Comparison of ENCODE assay signal across 25 mouse cellular contexts in genomic region chr7:35663790-35664376, GRCm38 (mm10). TPM values are rescaled to one million over a fixed set of nuclear protein-coding genes. Genes with fewer than 3 reads are reported as not detected.
DNase-seq lines count a peak whose midpoint lies in the region; ATAC-seq and TF ChIP-seq lines count a peak whose summit lies in the region.
"Had no signal": no experiment of that assay in that cellular context is flagged by ENCODE, and none has a peak within 500 bp of the region (broad histone marks: within the 10 kb centered on the region; RNA-seq: fewer than 3 reads in every experiment).

No protein-coding gene starts in this region.

- H3K9me3 ChIP-seq in forebrain, embryonic 10.5 days = peaks cover 14% of the 10 kb centered on the region; the same call in 1 of the 2 replicates
- H3K9me3 ChIP-seq in forebrain, postnatal 0 days (ENCODE audit: low read length) = no peaks in the 10 kb centered on the region
- no peaks in the 10 kb centered on the region for H3K9me3 ChIP-seq in kidney, postnatal 0 days (replicated peaks; ENCODE audit: low read length)
- peaks cover 6% of the 10 kb centered on the region; the same call in 1 of the 2 replicates for H3K9me3 ChIP-seq in embryonic facial prominence, embryonic 14.5 days (ENCODE audit: control insufficient read depth, low read length)
- H3K9me3 ChIP-seq in hindbrain, embryonic 16.5 days (ENCODE audit: control insufficient read depth, low read length) = peaks cover 5% of the 10 kb centered on the region; the same call in 1 of the 2 replicates
- H3K9me3 ChIP-seq: G1E; intestine, embryonic 15.5 days; liver, embryonic 13.5 days had no signal

- no peak overlapping the region for H3K4me3 ChIP-seq in forebrain, embryonic 10.5 days
- no peak overlapping the region for H3K4me3 ChIP-seq in forebrain, postnatal 0 days (ENCODE audit: low read depth, low read length)
- no peak overlapping the region for H3K4me3 ChIP-seq in kidney, postnatal 0 days (replicated peaks; ENCODE audit: low read depth, low read length)
- no peak overlapping the region for H3K4me3 ChIP-seq in embryonic facial prominence, embryonic 14.5 days (ENCODE audit: low read depth, low read length)
- no peak overlapping the region for H3K4me3 ChIP-seq in hindbrain, embryonic 16.5 days (ENCODE audit: low read length)
- H3K4me3 ChIP-seq: erythroblast, embryonic 14.5 days; heart, adult 2 months; intestine, embryonic 15.5 days; left cerebral cortex, adult 2 months; liver, embryonic 13.5 days had no signal

- no peak for TF ChIP-seq CTCF in forebrain, postnatal 0 days (IDR thresholded peaks at IDR 0.05; ENCODE audit: low read depth)
- no peak for TF ChIP-seq CTCF in kidney, postnatal 0 days (IDR thresholded peaks at IDR 0.05; ENCODE audit: low read depth)

- no peak overlapping the region for H3K4me2 ChIP-seq in forebrain, postnatal 0 days (ENCODE audit: low read depth)
- no peak overlapping the region for H3K4me2 ChIP-seq in kidney, postnatal 0 days (ENCODE audit: low read length)
- no peak overlapping the region for H3K4me2 ChIP-seq in embryonic facial prominence, embryonic 14.5 days (ENCODE audit: low read depth, low read length)
- H3K4me2 ChIP-seq in hindbrain, embryonic 16.5 days (ENCODE audit: low read length) = no peak overlapping the region
- H3K4me2 ChIP-seq: intestine, embryonic 15.5 days; liver, embryonic 13.5 days; lung, embryonic 14.5 days had no signal

- no peaks in the 10 kb centered on the region for H3K36me3 ChIP-seq in forebrain, embryonic 10.5 days (replicated peaks)
- H3K36me3 ChIP-seq in forebrain, postnatal 0 days (ENCODE audit: insufficient read depth) = no peaks in the 10 kb centered on the region
- no peaks in the 10 kb centered on the region for H3K36me3 ChIP-seq in kidney, postnatal 0 days (ENCODE audit: insufficient read depth, low read length)
- H3K36me3 ChIP-seq in embryonic facial prominence, embryonic 14.5 days (ENCODE audit: control insufficient read depth, insufficient read depth, low read length) = no peaks in the 10 kb centered on the region
- H3K36me3 ChIP-seq in hindbrain, embryonic 16.5 days (ENCODE audit: control insufficient read depth, insufficient read depth, low read length) = no peaks in the 10 kb centered on the region
- H3K36me3 ChIP-seq: G1E; intestine, embryonic 15.5 days; liver, embryonic 13.5 days had no signal

- H3K27me3 ChIP-seq in forebrain, embryonic 10.5 days (ENCODE audit: poor library complexity, severe bottlenecking) = no peaks in the 10 kb centered on the region
- H3K27me3 ChIP-seq in forebrain, postnatal 0 days (ENCODE audit: insufficient read depth, low read length) = no peaks in the 10 kb centered on the region
- H3K27me3 ChIP-seq in kidney, postnatal 0 days (ENCODE audit: insufficient read depth, low read length) = no peaks in the 10 kb centered on the region
- H3K27me3 ChIP-seq in embryonic facial prominence, embryonic 14.5 days (replicated peaks; ENCODE audit: control insufficient read depth, insufficient read depth, low read length) = no peaks in the 10 kb centered on the region
- H3K27me3 ChIP-seq in hindbrain, embryonic 16.5 days (replicated peaks; ENCODE audit: control insufficient read depth, insufficient read depth, low read length) = no peaks in the 10 kb centered on the region
- H3K27me3 ChIP-seq: intestine, embryonic 15.5 days; liver, embryonic 13.5 days had no signal

- H3K9ac ChIP-seq in forebrain, postnatal 0 days = no peak overlapping the region
- H3K9ac ChIP-seq in kidney, postnatal 0 days (ENCODE audit: low read depth, low read length) = no peak overlapping the region
- no peak overlapping the region for H3K9ac ChIP-seq in embryonic facial prominence, embryonic 14.5 days (ENCODE audit: low read depth, low read length)
- H3K9ac ChIP-seq in hindbrain, embryonic 16.5 days (ENCODE audit: low read depth, low read length) = peak overlapping the region; percentile 23; the same call in 1 of the 2 replicates
- H3K9ac ChIP-seq: intestine, embryonic 15.5 days; liver, embryonic 13.5 days; lung, embryonic 14.5 days had no signal

- peak overlapping the region; percentile 72 for H3K27ac ChIP-seq in forebrain, embryonic 10.5 days
- no peak overlapping the region for H3K27ac ChIP-seq in forebrain, postnatal 0 days (ENCODE audit: low read depth, low read length)
- H3K27ac ChIP-seq in kidney, postnatal 0 days = no peak overlapping the region
- H3K27ac ChIP-seq in embryonic facial prominence, embryonic 14.5 days (replicated peaks; ENCODE audit: low read depth, low read length) = no peak overlapping the region
- no peak overlapping the region for H3K27ac ChIP-seq in hindbrain, embryonic 16.5 days (ENCODE audit: low read depth, low read length)
- H3K27ac ChIP-seq: heart, adult 2 months; intestine, embryonic 15.5 days; left cerebral cortex, adult 2 months; liver, embryonic 13.5 days; macrophage had no signal

- ATAC-seq in forebrain, postnatal 0 days = no peak
- ATAC-seq in kidney, postnatal 0 days (replicated peaks; ENCODE audit: low FRiP score, low read depth) = peak; percentile 40; the same call in 1 of the 2 replicates
- ATAC-seq in embryonic facial prominence, embryonic 14.5 days (ENCODE audit: low read depth) = peak; percentile 33; the same call in 1 of the 2 replicates
- ATAC-seq in hindbrain, embryonic 16.5 days = no peak
- ATAC-seq: activated CD4-positive, CD25-positive, alpha-beta regulatory T cell, adult 4 months; intestine, embryonic 15.5 days had no signal

- peaks cover 51% of the 10 kb centered on the region for H3K4me1 ChIP-seq in forebrain, embryonic 10.5 days
- H3K4me1 ChIP-seq in forebrain, postnatal 0 days (ENCODE audit: insufficient read depth) = peaks cover 13% of the 10 kb centered on the region; the same call in 1 of the 2 replicates
- no peaks in the 10 kb centered on the region for H3K4me1 ChIP-seq in kidney, postnatal 0 days (replicated peaks; ENCODE audit: insufficient read depth, low read length)
- no peaks in the 10 kb centered on the region for H3K4me1 ChIP-seq in embryonic facial prominence, embryonic 14.5 days (ENCODE audit: control insufficient read depth, insufficient read depth, low read length)
- H3K4me1 ChIP-seq in hindbrain, embryonic 16.5 days (ENCODE audit: control insufficient read depth, insufficient read depth, low read depth, low read length) = peaks cover 16% of the 10 kb centered on the region
- H3K4me1 ChIP-seq: intestine, embryonic 15.5 days; liver, embryonic 13.5 days had no signal

- WGBS in forebrain, embryonic 10.5 days = 54% methylated on average over 16 of the region's 16 CpGs
- WGBS in forebrain, postnatal 0 days = 33% methylated on average over 16 of the region's 16 CpGs
- 32% methylated on average over 16 of the region's 16 CpGs for WGBS in kidney, postnatal 0 days
- 50% methylated on average over 16 of the region's 16 CpGs for WGBS in embryonic facial prominence, embryonic 14.5 days
- 35% methylated on average over 16 of the region's 16 CpGs for WGBS in hindbrain, embryonic 16.5 days

- no peak for DNase-seq in forebrain, embryonic 10.5 days (ENCODE audit: extremely low spot score, low spot score)
- no peak for DNase-seq in forebrain, postnatal 0 days
- DNase-seq in kidney, postnatal 0 days (ENCODE audit: low spot score) = peak; percentile 67
- DNase-seq in kidney, adult 8-10 months = no peak
- peak; percentile 34 for DNase-seq in embryonic facial prominence, embryonic 14.5 days (ENCODE audit: low spot score)
- no peak for DNase-seq in ovary, adult 18-20 months (ENCODE audit: low spot score)
- DNase-seq in right cerebral cortex, postnatal 4 days = no peak
- DNase-seq: adrenal gland, postnatal 25 days; cerebellum, adult 11-12 months; cerebellum, postnatal 25 days; gastrocnemius, postnatal 25 days; heart, adult 2 months; heart, postnatal 36 days; kidney, postnatal 36 days; left cerebral cortex, postnatal 4 days; liver, embryonic 13.5 days; lung, embryonic 14.5 days; thymus, postnatal 14 days had no signal

RNA-seq across cellular contexts. Expression of gene Pdcd5, which starts 16.6 kb away (rescaled TPM):
- polyA plus RNA-seq in forebrain, embryonic 10.5 days (2016; fragmentation: Nextera tagmentation; extraction: Ambion mirVana) = 316 and 317 TPM in 2 replicates
- 91.6 and 154 TPM in 2 replicates for total RNA-seq in forebrain, postnatal 0 days (2014; rRNA removed)
- 228 and 295 TPM in 2 replicates for polyA plus RNA-seq in forebrain, postnatal 0 days (2015; fragmentation: Nextera tagmentation; extraction: Ambion mirVana)
- 213 and 233 TPM in 2 replicates for polyA plus RNA-seq in kidney, postnatal 0 days (2015; fragmentation: Nextera tagmentation; extraction: Ambion mirVana)
- polyA plus RNA-seq in embryonic facial prominence, embryonic 14.5 days (2014; fragmentation: Nextera tagmentation; extraction: Ambion mirVana) = 272 and 275 TPM in 2 replicates
- polyA plus RNA-seq in hindbrain, embryonic 16.5 days (2015; fragmentation: Nextera tagmentation; extraction: Ambion mirVana) = 244 and 248 TPM in 2 replicates

Comparison
In these comparisons a context has a peak if more than half of its experiments do, and no peak if none do; other contexts are left out.
1. DNase-seq: peak in kidney, postnatal 0 days (single experiment) and embryonic facial prominence, embryonic 14.5 days (single experiment); none in forebrain, embryonic 10.5 days (single experiment), forebrain, postnatal 0 days (single experiment), kidney, adult 8-10 months (0 of 2), ovary, adult 18-20 months (single experiment) and right cerebral cortex, postnatal 4 days (single experiment).
2. ATAC-seq: peak in kidney, postnatal 0 days (single experiment) and embryonic facial prominence, embryonic 14.5 days (single experiment); none in forebrain, postnatal 0 days (single experiment) and hindbrain, embryonic 16.5 days (single experiment).